Mouse (Mus musculus): ENCODE results near the gene Gm28043. TPM values are rescaled to one million over a fixed set of nuclear protein-coding genes. Genes with fewer than 3 reads are reported as not detected.
"Not testable (repeated sequence)": the region's sequence is repeated elsewhere in the genome, so short reads cannot be mapped to it uniquely, and the experiment has no call there.

Gene Gm28043
- total RNA-seq, 1 experiment from 2014 or later: 3.2 TPM

GRCm38 (mm10) chr17:29711745-29712431 is 97.2 kb downstream of the Gm28043 start:
- no peak for DNase-seq

GRCm38 (mm10) chr17:29712565-29712964 is 97.9 kb downstream of the Gm28043 start:
- DNase-seq: no peak

GRCm38 (mm10) chr17:29713734-29714133 is 99.1 kb downstream of the Gm28043 start:
- DNase-seq: not testable (repeated sequence)

- peak; percentile 97 for DNase-seq
Measured at GRCm38 (mm10) chr17:29716732-29717445, 102.2 kb downstream of the Gm28043 start, which contains the start of gene Ccdc167. Ccdc167 (minus strand) TSS chr17:29717044.

GRCm38 (mm10) chr17:29718660-29719059 is 104.0 kb downstream of the Gm28043 start:
- no peak for DNase-seq

GRCm38 (mm10) chr17:29719628-29720575 is 105.2 kb downstream of the Gm28043 start:
- DNase-seq: no peak

- DNase-seq: no peak
Measured at GRCm38 (mm10) chr17:29720755-29721365, 106.2 kb downstream of the Gm28043 start.

- DNase-seq: peak; percentile 36
Measured at GRCm38 (mm10) chr17:29724610-29725009, 109.9 kb downstream of the Gm28043 start.

- no peak for DNase-seq
Measured at GRCm38 (mm10) chr17:29725027-29725620, 110.4 kb downstream of the Gm28043 start.

GRCm38 (mm10) chr17:29728082-29728481 is 113.4 kb downstream of the Gm28043 start:
- no peak for DNase-seq

GRCm38 (mm10) chr17:29730510-29731265 is 116.0 kb downstream of the Gm28043 start:
- DNase-seq: peak; percentile 84

- peak; percentile 65 for DNase-seq
Measured at GRCm38 (mm10) chr17:29731266-29731952, 116.7 kb downstream of the Gm28043 start.

GRCm38 (mm10) chr17:29731953-29732325 is 117.3 kb downstream of the Gm28043 start:
- DNase-seq: no peak

GRCm38 (mm10) chr17:29732522-29732921 is 117.8 kb downstream of the Gm28043 start:
- no peak for DNase-seq

- DNase-seq: no peak
Measured at GRCm38 (mm10) chr17:29736448-29737014, 121.9 kb downstream of the Gm28043 start.

GRCm38 (mm10) chr17:29737849-29738804 is 123.5 kb downstream of the Gm28043 start:
- DNase-seq: peak; percentile 69

- DNase-seq: no peak
Measured at GRCm38 (mm10) chr17:29747466-29747865, 132.8 kb downstream of the Gm28043 start.

Measured in adrenal gland, postnatal 14 days (tissue).